Mouse (Mus musculus): Measurements from ENCODE around the gene Slc35c2.

- no peak for TF ChIP-seq CTCF (IDR thresholded peaks at IDR 0.05; ENCODE audit: control insufficient read depth, insufficient read depth, insufficient read length)
- no peak for TF ChIP-seq MYOG (IDR thresholded peaks at IDR 0.05; ENCODE audit: control insufficient read depth, extremely low read depth, insufficient read length)
- TF ChIP-seq MYOD1 (IDR thresholded peaks at IDR 0.05; ENCODE audit: control insufficient read depth, insufficient read length, low read depth), result no peak
These were observed 24.7 kb upstream of the Slc35c2 start for GRCm38 (mm10) chr2:165312381-165312780.
